Mouse (Mus musculus): ENCODE results near the gene Gm20388. TPM values are rescaled to one million over a fixed set of nuclear protein-coding genes. Genes with fewer than 3 reads are reported as not detected.

The Gm20388 gene
- polyA plus RNA-seq, 1 experiment, result 10.6 TPM

DNA sequence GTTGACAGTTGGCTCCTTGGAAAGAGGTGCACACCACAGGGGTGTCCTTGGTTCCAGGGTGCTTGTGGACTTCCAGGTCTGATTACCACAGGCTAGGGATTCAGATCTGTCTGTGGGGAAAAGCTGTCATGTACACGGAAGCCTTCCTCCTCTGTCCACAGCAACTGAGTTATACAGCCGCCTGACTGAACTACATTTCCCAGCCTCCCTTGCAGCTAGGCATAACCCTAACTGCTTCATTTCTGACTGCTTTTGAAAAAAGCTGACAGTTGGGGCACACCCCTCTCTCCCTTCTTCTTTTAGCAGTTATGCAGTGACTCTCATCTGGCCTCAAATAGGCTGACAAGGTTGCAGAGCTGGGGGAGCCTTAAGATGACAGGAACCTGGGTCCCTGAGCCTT, 901.3 kb downstream of the Gm20388 start:
- no peak overlapping the region for H3K4me3 ChIP-seq (replicated peaks; ENCODE audit: control insufficient read depth, low read depth, low read length)
- 49% methylated on average over 2 of the region's 2 CpGs for WGBS
- no peaks in the 10 kb centered on the region; the same call in none of the 2 replicates for H3K4me1 ChIP-seq (ENCODE audit: control insufficient read depth, insufficient read depth, low read length)
- no peak overlapping the region for H3K27ac ChIP-seq (ENCODE audit: control insufficient read depth, insufficient read depth, low read depth, low read length, poor library complexity)
- no peak for TF ChIP-seq CTCF (IDR thresholded peaks at IDR 0.05; ENCODE audit: control insufficient read depth, insufficient read depth, low read length)
- TF ChIP-seq POLR2A (IDR thresholded peaks at IDR 0.05; ENCODE audit: borderline replicate concordance, control insufficient read depth, low read depth, low read length), result no peak

DNA sequence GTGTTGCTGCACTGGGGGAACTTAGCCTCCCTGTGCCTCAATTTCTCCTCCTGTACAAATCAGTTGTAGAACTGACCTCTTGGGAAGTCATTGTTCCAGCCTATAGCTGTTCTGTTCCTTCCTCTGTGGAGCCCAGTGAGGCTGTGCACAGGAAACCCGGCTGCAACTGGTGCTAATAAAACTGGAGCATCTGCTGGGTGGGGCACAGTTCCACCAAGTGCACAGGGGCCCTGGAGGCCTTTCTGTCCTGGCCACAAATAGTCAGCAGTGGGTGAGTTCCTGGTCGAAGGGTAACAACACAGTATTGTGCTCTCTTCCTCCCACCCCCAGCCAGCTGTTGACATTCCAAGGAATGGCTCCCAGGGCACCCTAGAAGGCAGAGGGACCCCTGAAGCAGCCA, 902.4 kb downstream of the Gm20388 start:
- H3K4me3 ChIP-seq (replicated peaks; ENCODE audit: control insufficient read depth, low read depth, low read length), result no peak overlapping the region
- TF ChIP-seq CTCF (IDR thresholded peaks at IDR 0.05; ENCODE audit: control insufficient read depth, insufficient read depth, low read length) (no peak), POLR2A (IDR thresholded peaks at IDR 0.05; ENCODE audit: borderline replicate concordance, control insufficient read depth, low read depth, low read length) (no peak)
- H3K27ac ChIP-seq (ENCODE audit: control insufficient read depth, insufficient read depth, low read depth, low read length, poor library complexity), result 0 out of 2 replicates have a peak overlapping the region, but pooled peaks have one; percentile 13
- WGBS, result 12% methylated on average over 2 of the region's 2 CpGs
- H3K4me1 ChIP-seq (ENCODE audit: control insufficient read depth, insufficient read depth, low read length), result no peaks in the 10 kb centered on the region

DNA sequence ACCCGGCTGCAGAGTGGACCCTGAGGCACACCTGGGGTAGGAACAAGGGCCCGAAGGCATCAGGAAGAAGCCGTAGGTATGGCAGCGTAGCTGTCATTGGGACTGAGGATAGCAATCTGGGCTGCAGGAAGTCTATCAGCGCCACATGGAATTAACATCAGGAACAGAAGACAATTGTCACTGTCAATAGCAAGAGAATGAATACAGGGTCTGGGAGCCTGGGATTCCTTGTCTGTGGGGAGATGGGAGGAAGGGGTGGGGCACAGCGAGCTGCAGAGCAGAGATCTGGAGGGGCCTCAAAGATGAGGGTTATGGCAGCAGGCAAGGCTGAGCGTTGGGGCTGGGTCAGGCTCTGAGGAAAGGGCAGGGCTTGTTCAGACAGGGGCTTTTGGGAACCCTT, 903.2 kb downstream of the Gm20388 start:
- no peaks in the 10 kb centered on the region for H3K4me1 ChIP-seq (ENCODE audit: control insufficient read depth, insufficient read depth, low read length)
- WGBS, result 79% methylated on average over 7 of the region's 7 CpGs
- no peak overlapping the region for H3K4me3 ChIP-seq (replicated peaks; ENCODE audit: control insufficient read depth, low read depth, low read length)
- no peak for TF ChIP-seq POLR2A (IDR thresholded peaks at IDR 0.05; ENCODE audit: borderline replicate concordance, control insufficient read depth, low read depth, low read length)
- TF ChIP-seq CTCF (IDR thresholded peaks at IDR 0.05; ENCODE audit: control insufficient read depth, insufficient read depth, low read length), result no peak
- no peak overlapping the region for H3K27ac ChIP-seq (ENCODE audit: control insufficient read depth, insufficient read depth, low read depth, low read length, poor library complexity)

DNA sequence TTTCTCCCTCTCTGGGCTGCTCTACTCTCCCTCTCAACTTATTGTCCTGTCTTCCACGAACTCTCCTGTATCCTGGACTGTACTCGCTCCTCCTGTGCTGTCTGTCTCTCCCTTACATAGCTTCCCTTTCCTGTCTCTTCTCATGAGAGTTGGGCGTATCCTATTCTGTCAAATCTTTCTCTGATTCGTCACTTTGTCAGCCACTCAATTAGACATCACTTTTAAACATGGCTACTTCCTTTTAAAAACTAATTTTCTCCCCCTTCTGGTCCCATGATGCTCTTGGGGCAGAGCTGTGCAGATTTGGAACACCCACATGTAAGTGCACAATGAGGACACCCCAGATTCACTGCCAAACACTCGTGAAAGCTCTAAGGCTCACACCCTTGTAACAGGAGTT, 905.7 kb downstream of the Gm20388 start:
- WGBS, result 68% methylated on average over 5 of the region's 5 CpGs
- Histone ChIP-seq H3K4me1 (ENCODE audit: control insufficient read depth, insufficient read depth, low read length) (no peaks in the 10 kb centered on the region), H3K4me3 (replicated peaks; ENCODE audit: control insufficient read depth, low read depth, low read length) (no peak overlapping the region), H3K27ac (ENCODE audit: control insufficient read depth, insufficient read depth, low read depth, low read length, poor library complexity) (no peak overlapping the region)
- no peak for TF ChIP-seq CTCF (IDR thresholded peaks at IDR 0.05; ENCODE audit: control insufficient read depth, insufficient read depth, low read length)
- TF ChIP-seq POLR2A (IDR thresholded peaks at IDR 0.05; ENCODE audit: borderline replicate concordance, control insufficient read depth, low read depth, low read length), result no peak

DNA sequence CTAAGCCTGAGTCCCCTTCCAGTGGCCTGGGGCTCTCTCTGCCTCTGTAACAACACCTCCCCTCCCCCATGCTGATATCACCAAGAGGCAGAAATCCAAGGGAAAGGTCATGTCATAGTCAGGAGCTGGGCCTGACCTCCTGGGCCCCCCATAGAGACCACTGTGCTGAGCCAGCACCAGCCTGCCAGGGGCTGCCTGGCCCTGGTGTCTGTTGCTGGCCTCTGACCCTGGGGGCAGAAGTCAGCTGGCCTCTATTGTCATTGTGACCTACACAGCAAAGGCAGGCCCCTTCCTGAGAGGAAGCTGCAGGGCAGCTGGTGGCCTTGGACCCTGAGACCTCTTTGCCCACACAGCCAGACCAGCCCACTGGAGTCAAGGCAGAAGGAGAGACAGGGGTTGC, 909.3 kb downstream of the Gm20388 start:
- H3K4me3 ChIP-seq (replicated peaks; ENCODE audit: control insufficient read depth, low read depth, low read length), result no peak overlapping the region
- TF ChIP-seq POLR2A (IDR thresholded peaks at IDR 0.05; ENCODE audit: borderline replicate concordance, control insufficient read depth, low read depth, low read length) (no peak), CTCF (IDR thresholded peaks at IDR 0.05; ENCODE audit: control insufficient read depth, insufficient read depth, low read length) (no peak)
- no peaks in the 10 kb centered on the region for H3K4me1 ChIP-seq (ENCODE audit: control insufficient read depth, insufficient read depth, low read length)
- no peak overlapping the region for H3K27ac ChIP-seq (ENCODE audit: control insufficient read depth, insufficient read depth, low read depth, low read length, poor library complexity)

DNA sequence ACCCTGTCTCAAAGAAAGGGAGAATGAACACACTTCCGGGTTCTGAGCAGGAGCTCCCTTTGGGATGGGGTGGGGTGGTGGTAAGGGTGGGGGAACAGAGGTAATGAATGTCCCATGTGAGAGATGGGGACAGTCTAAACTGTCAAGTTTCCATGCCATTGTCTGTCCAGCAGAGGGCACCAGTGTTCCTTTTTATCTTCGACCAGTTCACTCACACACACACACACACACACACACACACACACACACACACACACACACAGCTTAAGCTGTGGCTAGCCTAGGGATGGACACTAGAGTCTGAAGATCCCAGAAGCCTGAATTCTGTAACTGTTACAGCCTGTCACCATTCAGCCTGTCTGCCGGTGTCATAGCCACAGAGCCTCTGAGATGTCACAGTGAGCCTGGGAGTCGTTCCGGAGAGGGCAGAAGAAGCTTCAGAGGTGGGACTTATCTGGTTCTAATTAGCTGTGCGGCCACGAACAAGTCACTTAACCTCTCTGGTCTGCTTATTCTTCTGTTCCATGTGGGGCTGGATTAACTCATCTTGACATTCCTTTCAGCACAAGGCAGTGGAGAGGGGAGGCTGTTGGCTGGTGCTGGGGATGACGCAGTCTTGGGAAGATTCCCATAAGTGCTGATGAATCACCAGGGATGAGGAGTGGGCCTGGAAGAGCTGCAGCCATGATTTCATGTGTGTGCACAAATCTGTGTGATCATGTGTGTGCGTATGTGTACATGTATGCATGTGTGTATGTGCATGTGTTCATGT, 910.9 kb downstream of the Gm20388 start:
- Histone ChIP-seq H3K27ac (ENCODE audit: control insufficient read depth, insufficient read depth, low read depth, low read length, poor library complexity) (no peak overlapping the region), H3K4me1 (ENCODE audit: control insufficient read depth, insufficient read depth, low read length) (no peaks in the 10 kb centered on the region), H3K4me3 (replicated peaks; ENCODE audit: control insufficient read depth, low read depth, low read length) (no peak overlapping the region)
- WGBS, result 37% methylated on average over 9 of the region's 9 CpGs
- TF ChIP-seq POLR2A (IDR thresholded peaks at IDR 0.05; ENCODE audit: borderline replicate concordance, control insufficient read depth, low read depth, low read length), result no peak
- TF ChIP-seq CTCF (IDR thresholded peaks at IDR 0.05; ENCODE audit: control insufficient read depth, insufficient read depth, low read length), result peak; percentile 39; the same call in 1 of the 2 replicates

DNA sequence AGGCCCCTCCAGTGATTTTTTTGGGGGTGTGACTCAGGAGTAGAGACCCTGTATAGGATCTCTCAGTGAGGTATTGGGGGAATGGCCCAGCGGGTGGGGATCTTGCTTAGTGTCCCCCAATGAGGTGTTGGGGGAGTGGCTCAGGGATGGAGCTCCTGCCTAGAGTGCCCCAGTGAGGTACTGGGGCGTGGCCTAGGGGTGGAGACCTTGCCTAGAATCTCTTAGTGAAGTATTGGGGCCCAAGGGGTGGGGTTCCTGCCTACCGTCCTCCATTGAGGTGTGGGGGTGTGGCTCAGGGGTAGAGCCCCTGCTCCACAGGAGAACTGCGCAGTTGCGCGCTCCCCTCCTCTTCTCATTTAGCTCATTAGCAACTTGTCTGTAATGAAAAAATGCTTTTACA, 912.7 kb downstream of the Gm20388 start:
- no peak for TF ChIP-seq CTCF (IDR thresholded peaks at IDR 0.05; ENCODE audit: control insufficient read depth, insufficient read depth, low read length)
- no peak for TF ChIP-seq POLR2A (IDR thresholded peaks at IDR 0.05; ENCODE audit: borderline replicate concordance, control insufficient read depth, low read depth, low read length)
- WGBS, result 76% methylated on average over 6 of the region's 6 CpGs
- H3K27ac ChIP-seq (ENCODE audit: control insufficient read depth, insufficient read depth, low read depth, low read length, poor library complexity), result no peak overlapping the region
- no peak overlapping the region for H3K4me3 ChIP-seq (replicated peaks; ENCODE audit: control insufficient read depth, low read depth, low read length)
- no peaks in the 10 kb centered on the region for H3K4me1 ChIP-seq (ENCODE audit: control insufficient read depth, insufficient read depth, low read length)

DNA sequence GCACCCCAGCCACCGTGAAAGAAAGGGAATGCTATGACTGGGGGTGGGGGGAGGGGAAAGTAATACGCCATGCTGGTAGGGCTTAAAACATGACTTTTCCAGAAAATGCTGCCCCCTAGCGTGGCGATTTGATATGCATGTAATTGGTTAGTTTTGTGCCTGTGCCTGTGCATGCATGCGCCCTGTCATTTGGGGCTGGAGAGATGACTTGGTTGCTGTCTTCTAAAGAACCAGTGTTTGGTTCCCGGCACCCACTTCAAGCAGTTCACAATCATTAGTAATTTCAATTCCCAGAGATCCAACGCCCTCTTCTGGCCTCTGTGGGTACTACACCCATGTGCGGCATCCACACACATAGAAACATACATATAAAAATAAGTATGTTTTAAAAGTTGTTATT, 913.2 kb downstream of the Gm20388 start:
- no peak overlapping the region for H3K27ac ChIP-seq (ENCODE audit: control insufficient read depth, insufficient read depth, low read depth, low read length, poor library complexity)
- no peak for TF ChIP-seq CTCF (IDR thresholded peaks at IDR 0.05; ENCODE audit: control insufficient read depth, insufficient read depth, low read length)
- no peak for TF ChIP-seq POLR2A (IDR thresholded peaks at IDR 0.05; ENCODE audit: borderline replicate concordance, control insufficient read depth, low read depth, low read length)
- H3K4me1 ChIP-seq (ENCODE audit: control insufficient read depth, insufficient read depth, low read length), result no peaks in the 10 kb centered on the region
- H3K4me3 ChIP-seq (replicated peaks; ENCODE audit: control insufficient read depth, low read depth, low read length), result no peak overlapping the region
- 75% methylated on average over 8 of the region's 8 CpGs for WGBS

All from bone marrow, adult 2 months (tissue).